Mouse (Mus musculus): Measurements from ENCODE around the gene Gal3st2.
"Not testable (repeated sequence)": the region's sequence is repeated elsewhere in the genome, so short reads cannot be mapped to it uniquely, and the experiment has no call there.

Gene Gal3st2

DNA sequence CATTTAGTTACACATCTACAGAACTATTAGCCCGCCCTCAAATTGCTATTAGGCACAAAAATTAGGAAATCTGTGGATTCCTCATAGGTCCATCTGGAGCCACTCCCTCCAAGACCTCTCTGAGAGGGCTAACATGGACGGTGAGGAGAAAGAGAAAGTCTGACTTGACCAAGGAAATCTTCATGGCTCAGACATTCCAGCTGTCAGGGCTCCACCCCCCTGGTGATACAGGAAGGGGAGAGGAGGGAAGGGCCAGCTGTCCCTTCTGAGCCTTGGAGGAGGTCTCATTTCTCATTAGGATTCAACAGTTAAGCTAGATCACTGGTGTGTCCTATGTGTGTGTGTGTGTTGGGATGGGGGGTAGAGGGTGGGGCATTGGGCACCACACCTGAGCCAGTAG is at the start of gene Gal3st2:
Gene Gal3st2, plus strand, starts transcription at position 259 of the 400 bp plus-strand sequence.
- not testable (repeated sequence) for DNase-seq

DNA sequence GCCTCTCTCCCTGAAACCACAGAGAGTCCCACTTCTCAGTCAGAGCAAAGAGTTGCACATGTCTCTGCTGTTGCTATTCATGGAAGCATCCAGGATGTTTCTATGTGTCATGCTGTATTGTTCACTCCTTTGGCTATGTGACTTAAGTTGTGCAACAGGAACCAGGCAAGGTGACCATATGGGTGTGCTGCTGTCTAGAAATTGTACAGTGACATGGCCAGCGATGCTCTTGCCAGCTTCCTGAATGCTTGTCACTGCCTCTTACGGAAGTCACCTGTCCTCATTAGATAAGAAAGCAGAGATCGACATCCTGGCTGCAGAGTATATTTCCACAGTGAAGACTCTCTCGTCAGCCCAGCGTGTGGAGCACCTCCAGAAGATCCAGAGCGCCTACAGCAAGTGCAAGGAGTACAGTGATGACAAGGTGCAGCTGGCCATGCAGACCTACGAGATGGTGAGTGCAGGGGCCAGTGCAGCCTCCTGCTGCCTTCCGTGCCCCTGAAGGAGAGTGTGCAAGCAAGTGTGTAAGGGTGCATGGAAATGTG is 49.5 kb upstream of the Gal3st2 start:
- peak; percentile 56 for DNase-seq

DNA sequence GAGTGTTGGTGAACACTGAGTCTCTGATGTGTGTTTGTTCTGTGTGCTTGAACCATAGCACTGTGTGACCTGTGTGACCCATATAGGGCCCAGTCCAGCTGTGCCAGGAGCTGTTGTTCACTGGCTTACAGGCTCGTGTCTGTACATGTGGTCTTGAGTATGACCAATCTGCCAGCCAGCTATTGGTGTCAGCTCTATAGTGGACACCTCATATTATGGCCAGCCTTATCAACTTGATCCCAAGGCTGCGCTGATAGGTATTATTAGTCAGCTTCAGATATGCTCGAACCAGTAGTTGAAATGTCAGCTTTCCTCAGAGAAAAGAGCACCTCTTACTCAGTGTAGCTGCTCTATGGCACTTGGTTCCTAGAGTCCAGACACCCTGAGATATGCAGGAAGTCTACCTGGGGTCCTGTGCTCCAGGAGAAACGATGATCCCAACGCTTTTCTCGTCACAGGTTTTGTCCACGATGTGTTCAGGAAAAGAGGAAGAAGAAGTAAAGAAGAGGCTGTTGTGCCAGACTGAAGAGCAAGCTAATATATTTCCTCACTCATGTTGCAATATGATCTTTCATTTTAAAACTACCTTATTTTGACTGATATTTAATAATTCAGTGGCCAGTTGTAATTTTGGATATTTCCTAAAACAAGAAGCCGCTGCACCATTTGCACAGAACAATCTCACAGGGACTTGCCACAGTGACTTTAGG is 43.1 kb upstream of the Gal3st2 start:
- DNase-seq: no peak

DNA sequence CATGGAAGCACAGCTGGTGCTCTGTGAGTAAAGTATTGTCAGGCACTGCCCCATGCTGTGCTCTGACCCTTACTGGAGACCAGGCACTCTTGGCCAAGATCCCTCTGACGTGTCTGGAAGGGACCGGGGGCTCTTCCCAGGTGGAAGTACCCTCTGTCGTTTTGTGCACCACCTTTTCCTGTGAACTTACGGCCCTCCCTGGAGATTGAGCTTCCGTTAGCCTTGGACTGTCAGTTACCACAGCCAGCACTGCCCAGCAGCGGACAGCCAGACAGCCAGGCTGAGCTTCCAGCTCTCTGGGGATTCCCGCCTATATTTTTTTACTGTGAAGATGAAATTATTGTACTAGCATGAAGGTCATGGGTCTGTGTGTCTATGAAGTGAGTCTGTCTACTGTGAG is 42.4 kb upstream of the Gal3st2 start:
- no peak for DNase-seq

DNA sequence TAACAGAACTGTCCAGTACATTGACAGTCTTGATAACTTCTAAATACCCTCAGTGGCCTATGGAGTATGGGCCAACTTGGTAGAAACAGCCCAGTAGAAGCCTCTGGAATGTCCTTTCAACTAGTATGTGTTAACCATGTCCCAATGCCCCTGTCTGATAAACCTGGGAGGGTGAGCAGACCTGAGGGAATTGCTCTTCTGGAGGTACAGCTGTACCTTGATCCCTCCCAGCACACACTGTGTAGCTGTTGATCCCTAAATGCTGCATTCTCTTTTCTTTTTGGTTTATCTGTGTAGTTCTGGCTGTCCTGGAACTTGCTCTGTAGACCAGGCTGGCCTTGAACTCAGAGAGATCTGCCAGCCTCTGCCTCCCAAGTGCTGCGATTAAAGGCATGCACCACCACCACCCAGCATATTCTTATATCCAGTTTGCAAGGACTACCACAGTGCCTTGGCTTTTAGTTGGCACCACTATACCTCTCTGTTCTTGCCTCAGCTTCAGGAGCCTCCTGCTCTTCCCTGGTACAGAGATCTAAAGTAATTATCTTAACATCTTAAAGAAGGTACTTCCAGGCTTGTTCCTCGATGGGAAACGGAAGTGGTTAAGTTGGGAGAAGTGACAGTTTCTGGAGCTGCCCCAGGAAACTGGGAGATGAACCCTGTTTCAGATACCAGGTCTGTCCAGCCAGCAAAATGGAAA is 37.2 kb upstream of the Gal3st2 start:
- DNase-seq: peak; percentile 57

DNA sequence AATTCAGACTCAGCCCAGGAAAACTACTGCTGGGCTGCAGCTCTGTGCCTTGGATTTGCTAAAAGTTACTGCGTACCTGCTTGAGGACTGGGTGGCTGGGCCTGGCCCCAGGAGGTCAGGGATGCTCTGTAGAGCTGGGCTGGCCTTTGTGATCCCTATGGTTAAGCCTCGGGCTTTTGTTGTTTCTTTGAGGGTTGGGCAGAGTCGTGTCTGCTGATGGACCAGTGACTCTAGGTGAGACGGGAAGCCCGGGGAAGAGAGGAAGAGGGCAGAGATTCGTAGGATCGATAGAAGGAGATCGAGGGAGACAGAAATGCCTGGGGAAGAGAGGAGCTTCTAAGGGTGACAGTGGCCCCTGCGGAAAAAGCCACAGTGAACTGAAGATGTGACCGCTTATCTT is 36.5 kb upstream of the Gal3st2 start, which contains the start of gene D2hgdh:
Gene D2hgdh, plus strand, starts transcription at position 301 of the 400 bp plus-strand sequence.
- no peak for DNase-seq

DNA sequence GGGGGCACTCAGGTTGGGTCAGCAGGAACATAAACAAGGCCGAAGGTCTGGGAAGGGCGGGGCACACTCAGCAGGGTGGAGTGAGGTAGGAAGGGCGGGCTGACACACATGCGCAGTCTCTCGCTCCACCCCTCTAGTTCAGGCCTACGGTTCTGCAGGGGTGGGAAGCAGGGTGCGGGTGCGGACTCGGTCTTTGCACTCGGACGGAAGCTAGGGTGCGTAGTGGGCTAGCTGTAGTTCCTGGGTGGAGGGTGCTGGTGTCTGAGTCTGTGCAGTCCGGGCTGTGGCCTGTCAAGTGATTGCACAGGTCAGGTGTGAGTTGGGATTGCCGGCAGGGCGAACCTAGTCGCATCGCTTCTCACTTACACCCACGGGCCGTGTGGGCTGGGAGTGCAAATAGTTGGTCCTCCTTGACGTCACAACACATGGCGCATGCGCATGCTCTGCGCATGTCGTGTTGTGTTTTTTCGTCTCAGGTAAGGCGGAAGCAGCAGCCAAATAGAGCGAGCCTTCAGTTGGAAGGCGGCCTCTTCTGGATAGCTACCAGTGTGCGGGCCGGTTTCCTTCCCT is 35.9 kb upstream of the Gal3st2 start:
- DNase-seq: peak; percentile 98

DNA sequence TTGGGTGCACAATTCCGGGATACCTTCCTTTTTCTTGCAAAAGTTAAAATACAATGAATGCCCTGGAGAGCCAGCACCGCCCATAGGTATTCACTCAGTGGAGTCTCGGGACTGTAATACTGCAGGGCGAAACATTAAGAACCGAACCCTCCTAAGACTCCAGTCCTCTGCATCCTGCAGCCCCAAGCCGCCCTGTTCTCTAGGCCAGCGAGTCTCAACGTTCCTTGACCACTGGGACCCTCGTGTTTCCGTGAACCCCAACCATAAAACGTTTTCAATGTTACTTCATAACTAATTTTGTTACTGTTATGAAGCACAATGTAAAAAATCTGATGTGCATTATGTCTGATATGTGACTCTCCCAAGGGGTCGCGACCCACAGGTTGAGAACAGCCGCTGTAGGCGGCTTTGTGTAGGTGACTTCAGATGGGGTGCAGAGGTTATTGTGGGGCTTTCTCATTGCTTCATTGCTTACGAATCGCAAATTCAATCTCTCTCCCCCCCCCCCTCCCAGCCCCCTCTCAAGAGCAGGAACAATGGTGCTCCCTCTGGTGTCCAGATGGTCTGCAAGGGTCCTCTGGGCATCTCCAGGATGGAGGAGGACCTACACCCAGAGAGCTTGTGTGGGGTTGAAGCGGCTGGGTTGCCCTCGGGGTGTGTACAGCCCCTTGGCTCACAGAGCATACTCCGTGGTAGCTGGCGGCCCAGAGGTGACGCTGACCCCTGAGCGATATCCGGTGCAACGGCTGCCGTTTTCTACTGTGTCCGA is 35.2 kb upstream of the Gal3st2 start:
- no peak for DNase-seq

DNA sequence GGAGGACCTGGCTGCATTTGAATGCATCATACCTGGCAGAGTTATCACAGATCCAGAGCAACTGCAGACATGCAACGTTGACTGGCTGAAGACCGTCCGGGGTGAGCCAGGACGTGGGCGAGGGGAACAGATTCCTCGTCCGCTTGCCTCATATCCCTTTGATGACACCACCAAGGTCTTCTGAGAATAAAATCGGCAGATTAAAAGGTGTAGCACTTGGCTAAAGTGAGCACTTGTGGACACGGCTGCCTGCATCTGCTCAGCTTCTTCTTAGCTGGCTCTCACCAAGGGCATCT is 34.6 kb upstream of the Gal3st2 start:
- DNase-seq: peak; percentile 71

DNA sequence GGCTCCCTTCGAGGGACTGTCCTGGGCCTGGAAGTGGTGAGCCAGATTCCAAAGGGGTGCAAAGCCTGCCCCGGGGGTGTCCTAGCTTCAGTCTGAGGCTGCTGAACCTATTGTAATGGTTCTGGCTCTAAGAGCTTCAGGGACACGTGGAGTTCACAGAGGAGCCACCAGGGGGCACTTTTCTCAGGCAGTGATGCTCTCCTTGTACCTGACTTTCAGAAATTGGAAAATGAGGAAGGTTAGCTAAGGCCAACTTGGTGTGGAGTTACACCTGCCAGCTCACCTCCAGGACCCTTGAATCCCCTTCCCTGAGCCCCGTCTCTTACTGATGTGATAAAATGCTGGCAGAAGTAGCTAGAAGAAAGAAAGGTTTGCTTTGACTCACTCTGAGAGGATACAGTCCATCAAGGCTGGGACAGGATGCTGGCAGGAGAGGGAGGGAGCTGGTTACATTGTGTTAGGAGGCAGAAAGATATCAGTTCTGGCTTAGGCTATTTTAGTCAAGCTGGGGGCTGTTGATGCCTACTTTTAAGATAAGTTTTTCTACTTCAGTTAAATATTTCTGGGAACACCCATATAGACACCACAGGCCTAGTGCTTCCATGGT is 28.2 kb upstream of the Gal3st2 start:
- peak; percentile 12 for DNase-seq

DNA sequence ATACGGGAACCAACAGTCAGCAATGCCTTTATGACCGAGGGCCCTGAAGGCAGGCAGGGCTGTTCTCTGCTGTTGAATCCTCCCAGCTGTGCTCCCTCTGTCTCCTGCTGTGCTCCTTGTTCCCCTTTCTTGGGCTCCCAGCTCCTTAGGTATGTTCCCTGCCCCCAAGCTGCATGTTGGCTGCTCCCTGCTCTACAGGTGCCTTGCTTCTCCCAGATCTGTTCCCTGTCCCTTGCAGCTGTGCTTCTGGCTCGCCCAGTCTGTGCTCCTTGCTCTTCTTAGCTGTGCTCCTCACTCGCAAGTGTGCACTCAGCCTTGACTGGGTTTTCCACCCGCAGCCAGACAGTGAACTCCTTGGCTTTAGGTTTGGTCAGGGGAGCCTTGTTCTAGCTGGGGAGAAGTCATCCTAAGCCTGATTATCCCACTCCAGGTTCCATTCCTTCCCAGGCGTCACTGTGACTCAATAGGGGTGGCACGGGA is 26.4 kb upstream of the Gal3st2 start:
- no peak for DNase-seq

DNA sequence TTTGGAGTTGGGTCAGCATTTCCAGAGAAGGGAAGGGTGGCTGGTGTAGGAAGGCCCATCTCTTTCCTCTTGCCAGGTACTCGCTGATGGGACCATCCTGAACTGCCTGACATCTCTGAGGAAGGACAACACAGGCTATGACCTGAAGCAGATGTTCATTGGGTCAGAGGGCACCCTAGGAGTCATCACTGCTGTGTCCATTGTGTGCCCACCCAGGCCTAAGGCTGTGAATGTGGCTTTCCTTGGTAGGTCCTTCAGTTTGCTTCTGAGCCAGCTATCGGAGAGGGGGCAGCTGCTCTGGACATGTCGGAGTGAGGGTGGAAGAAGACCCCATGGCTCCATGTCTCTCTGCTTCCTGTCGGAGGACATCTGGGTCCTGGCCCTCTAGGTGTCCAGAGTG is 25.9 kb upstream of the Gal3st2 start:
- no peak for DNase-seq

DNA sequence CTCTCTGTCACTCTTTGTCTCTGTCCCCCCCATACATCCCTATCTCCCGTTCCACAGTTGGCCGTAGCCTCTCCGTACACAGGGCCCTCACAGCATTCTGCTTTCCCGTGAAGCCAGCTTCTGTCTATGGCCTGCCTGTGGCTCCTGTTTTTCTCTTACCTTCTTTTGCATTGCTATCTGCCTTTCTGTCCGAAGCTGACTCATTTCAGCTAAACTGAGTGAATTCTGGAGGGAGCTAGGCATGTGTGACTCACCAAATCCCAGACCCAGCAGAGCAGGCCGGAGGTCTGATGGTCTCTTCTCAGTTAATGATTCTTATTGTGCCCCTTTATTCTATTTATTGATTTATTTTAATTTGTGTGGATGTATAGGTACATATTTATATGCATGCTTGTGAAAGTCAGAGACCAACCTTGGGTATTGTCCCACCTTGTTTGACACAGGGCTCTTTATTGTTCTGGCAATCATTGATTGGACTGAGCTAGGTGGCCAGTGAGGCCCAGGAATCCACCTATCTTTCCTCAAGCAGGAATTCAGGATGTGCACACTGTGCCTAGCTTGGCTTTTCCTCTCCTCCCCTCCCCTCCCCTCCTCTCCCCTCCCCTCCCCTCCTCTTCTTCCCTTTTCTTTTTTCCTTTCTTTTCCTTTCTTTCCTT is 25.1 kb upstream of the Gal3st2 start:
- DNase-seq: no peak

DNA sequence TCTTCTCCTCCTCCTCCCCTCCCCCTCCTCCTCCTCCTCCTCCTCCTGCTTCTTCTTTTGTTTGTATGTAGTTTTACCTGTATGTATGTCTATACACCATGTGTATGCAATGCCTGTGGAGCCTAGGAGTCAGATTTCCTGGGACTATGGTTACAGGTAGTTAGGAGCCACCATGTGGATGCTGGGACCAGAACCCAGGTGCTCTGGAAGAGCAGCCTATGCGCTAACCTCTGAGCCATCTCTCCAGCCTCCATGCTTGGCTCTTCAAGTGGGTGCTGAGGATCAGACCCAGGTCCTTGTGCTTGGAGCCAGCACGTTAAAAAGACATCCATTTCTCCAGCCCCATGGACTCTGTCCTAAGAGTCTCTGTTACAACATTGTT is 24.6 kb upstream of the Gal3st2 start:
- no peak for DNase-seq

DNA sequence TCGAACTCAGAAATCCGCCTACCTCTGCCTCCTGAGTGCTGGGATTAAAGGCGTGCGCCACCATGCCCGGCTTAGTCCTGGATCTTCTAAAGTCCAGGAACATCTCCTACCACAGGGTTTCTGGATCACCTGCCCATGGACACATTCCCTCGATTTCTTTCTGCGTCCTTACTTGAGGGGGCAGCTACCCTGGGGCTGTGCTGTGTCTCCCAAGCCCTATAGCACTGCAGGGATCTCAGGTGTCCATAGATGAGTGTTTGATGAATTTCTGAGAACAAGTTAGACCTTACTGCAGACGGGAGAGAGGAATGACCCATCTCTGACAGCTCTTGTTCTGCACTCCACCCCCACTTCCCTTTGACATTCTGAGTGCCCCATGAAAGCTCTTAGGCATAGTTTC is 23.8 kb upstream of the Gal3st2 start:
- DNase-seq: no peak

DNA sequence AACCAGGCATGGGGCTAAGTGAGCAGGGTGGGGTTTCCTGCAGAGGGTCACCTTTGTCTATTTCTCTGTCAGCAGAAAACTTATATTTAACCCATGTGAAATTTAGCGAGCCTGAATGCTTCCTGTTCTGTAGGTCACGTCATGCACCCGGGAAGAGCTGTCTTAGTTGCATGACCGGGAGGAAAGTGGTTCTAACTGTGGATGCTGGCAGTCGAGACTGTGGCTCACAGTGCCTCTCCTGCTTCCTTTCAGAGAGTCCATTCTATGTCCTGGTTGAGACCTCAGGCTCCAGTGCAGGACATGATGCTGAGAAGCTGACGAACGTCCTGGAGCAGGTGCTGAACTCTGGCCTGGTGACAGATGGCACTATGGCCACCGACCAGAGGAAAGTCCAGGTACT is 22.5 kb upstream of the Gal3st2 start:
- not testable (repeated sequence) for DNase-seq

DNA sequence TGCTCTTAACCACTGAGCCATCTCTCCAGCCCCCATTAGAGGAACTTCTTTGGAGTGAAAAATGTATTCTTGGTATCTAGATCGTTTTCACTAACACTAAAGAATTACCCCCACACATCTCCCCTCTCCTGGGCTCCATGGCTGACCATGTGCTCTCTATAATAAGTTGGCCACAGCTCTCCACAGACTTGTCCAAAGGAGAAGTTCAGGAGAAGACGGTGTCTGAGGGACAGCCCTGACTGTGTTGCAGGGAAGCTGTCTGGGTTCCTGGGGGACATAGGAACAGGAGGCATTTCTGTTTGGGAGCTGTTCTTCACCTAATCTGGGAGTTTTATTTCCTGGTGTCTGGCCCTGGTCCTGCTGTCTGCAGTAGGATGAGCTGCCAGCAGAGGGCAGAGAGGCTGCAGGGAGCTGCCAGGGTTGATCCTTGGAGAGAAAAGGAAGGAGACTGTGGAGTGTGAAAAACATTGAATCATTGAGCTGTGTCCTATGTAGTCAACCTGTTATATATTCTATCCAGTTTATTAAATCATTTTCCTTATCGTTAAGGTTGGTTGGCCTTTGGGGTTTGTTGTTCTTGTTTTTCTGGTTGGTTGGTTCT is 15.2 kb upstream of the Gal3st2 start:
- not testable (repeated sequence) for DNase-seq

DNA sequence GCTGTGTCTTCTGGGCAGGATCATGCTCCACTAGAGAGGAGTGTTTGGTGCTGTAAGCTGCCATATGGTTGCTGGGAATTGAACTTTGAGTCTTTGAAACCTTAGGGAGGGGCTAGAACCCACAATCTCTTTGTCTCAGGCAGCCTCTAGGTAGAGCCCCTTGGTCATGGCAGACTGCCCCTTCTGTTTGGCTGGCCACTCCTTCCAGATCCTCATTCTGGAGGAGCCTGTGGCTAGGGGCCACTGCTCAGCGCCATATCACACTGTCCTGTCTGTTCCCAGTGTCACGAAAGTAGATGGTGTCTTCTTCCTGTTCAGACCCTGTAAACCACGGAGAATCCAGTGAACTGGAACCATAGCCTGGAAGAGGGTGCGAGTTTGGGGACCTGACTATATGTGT is 5.3 kb upstream of the Gal3st2 start:
- not testable (repeated sequence) for DNase-seq

DNA sequence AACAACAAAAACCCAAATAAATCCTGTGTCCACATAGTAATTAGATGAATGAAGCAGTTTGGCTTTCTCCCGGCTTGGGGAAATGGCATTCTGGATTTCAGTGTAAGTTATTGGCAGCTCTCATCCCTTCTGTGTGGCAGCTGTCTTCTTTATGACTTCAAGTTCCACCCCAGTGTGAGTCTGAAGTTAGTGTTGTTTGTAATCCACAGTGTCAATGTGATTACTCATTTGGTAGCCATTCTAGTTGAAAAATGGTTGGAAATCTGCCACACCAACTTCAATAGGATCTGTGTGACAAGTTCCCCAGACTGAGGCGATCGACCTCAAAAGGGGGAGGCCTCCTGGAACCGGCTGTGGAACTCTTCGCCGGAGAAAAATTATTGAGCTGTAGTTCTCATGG is 3.7 kb upstream of the Gal3st2 start:
- no peak for DNase-seq

DNA sequence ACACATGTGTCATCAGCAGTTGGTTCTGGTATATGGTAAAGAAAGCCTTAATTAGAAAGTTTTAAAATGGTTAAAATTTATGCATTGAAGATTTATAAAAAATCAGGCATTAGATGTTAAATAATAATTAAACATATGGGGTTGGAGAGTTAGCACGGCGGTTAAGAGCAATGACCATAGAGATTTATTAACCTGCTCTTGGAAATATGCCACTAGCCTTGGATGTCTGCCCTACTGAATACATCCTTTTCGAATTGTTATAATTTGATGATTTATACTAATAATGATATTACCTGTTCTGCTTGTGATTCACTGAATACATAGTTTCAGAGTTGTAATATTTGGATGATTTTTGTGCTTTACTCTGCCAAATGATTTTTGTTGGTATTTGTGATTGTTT is 3.1 kb upstream of the Gal3st2 start:
- no peak for DNase-seq

DNA sequence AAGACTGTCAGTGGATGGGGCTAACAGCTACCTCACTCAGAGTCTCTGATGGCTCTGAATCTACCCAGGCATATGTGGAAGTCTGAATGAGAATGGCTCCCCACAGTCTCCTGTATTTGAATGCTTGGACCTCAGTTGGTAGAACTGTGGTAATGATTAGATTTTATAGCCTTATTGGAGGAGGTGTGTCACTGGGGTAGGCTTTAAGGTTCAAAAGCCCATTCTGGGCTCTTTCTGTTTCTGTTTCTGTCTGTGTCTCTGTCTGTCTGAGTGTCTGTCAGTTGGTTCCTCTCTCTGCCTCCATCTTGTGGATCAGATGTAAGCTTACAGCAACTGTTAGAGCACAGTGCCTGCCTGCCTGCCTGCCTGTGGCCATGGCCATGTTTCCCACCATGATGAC is 1.5 kb upstream of the Gal3st2 start:
- DNase-seq: no peak

DNA sequence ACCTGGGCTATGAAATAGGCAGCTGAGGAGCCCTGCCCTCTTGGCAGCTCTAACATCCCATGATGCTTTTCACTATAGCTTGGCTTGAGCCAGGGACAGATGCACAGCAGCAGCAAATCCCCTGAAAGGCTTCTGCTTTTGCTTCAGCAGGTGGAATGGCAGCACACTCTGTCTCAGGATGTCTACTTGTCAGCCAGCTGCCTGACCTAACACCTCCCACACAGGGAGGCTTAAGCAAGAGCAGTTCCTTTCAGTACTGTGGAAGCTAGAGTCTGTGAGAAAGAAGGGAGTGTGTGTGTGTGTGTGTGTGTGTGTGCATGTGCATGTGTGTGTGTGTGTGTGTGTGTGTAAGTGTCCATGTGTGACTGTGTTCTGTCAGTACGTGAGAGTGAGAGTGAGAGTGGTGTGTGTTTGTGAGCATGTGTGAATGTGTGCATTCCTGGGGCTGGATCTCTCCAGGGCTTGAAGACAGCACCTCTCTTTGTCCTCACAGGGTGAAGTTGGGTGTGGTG is 10.5 kb downstream of the Gal3st2 start:
- DNase-seq: not testable (repeated sequence)

All from cerebellum, adult 9-10 months (tissue).